Mouse (Mus musculus): ENCODE data around the gene Vpreb2.
"Not testable (repeated sequence)": the region's sequence is repeated elsewhere in the genome, so short reads cannot be mapped to it uniquely, and the experiment has no call there.

The Vpreb2 gene

DNA sequence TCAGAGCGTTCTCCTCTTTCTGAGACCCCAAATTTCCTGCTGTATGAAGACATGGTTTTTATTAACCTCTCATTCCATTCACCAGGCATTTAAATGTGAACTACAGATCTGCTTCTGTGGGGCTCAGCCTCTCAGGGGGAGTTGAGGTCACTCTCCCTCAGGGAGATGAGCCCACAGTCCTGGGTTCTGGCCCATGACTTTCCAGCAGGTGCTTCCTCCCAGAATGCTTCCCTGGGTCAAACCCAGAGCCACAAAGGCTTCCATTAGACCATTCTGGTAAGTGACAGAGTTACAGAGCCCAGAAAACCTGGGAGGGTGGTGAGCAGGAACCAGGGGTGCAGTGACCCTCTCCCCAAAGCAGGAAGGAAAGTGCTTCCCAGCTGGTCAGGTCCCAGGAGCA lies at the start of gene Vpreb2:
Gene Vpreb2, plus strand, starts transcription at position 301 of the 400 bp plus-strand sequence.
- DNase-seq (ENCODE audit: low spot score): no peak

DNA sequence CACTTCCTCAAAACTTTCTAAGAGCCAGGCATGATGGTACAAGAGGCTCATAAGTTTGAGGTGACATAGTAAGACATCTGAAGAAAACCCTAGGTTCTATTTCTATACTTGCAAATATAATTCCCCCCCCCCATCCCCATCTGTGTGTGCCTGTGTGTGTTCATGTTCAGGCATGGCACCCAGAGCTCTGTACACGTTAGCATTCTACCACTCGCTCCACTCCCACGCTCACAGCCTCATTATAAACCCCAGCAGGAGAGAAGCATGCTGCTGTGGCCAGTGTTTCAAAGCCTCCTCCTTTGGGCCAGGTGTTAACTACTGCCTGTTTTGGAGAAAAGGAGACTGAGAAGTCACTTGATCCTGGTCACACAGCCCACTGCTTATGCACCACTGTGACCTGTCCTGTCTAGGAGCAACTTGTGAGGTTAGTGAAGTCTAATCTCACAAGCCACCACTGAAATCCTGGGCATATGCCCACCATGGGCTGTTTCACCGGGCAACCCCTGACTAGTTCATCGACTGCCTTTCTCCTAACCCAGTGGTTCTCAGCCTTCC lies 48.2 kb upstream of the Vpreb2 start:
- DNase-seq (ENCODE audit: low spot score): no peak

DNA sequence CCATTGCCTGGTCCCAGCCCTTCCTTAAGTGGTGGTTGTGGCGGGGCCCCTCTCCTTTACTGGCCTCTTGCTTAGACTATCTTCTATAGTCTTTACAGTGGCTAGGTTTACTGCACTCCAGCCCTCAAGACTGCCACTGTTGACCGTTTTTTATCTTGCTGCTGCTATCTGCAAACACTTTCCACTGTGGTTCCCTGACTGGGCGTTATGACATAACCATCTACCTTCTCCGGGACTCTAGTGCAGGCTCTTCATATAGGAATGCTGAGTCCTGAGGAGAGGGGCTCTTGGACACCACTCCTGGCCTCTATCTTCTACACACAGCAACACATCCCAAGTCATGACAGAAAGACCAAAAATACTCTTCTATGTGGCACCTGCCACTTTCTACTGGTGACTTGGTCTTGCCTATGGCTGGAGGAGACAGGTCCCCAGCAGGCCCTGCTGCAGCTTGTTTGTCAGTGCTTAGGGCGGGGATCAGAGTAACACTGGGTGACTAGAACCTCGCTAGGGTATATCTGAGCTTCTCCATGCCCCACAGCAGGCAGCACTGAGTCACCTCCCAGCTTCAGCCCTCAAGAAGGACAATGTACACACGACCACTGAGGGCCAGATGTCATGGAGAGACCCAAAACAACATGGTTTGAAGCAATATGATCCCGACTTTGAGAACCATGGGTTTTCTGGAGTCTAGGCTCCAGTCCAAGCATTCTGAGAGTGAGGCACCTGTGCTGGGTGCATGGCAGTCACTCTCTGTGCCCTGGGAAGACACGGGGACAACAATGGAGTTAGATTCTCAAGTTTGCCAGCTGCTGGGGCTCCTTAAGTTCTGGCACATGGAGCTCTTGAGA lies 46.4 kb upstream of the Vpreb2 start:
- no peak for DNase-seq (ENCODE audit: low spot score)

DNA sequence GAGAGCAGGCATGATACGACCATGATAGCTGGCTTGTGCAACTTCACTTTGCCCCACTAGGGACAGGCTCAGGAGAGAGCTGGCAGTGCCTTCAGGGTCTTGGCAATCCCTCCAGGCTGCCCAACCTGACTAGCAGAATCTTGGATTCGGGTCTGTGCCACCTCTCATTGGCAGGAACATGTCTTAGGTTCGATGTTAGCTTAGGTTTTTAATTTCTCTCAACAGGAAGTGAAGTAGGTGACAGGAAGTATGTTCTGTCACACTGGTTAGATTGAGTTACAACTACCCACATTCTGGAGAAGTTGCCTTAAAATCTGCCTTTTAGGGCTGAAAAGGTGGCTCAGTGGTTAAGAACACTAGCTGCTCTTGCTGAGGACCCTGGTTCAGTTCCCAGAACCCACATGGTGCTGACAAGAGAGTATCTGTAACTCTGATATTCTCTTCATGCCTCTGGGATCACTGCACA lies 45.8 kb upstream of the Vpreb2 start:
- no peak for DNase-seq (ENCODE audit: low spot score)

DNA sequence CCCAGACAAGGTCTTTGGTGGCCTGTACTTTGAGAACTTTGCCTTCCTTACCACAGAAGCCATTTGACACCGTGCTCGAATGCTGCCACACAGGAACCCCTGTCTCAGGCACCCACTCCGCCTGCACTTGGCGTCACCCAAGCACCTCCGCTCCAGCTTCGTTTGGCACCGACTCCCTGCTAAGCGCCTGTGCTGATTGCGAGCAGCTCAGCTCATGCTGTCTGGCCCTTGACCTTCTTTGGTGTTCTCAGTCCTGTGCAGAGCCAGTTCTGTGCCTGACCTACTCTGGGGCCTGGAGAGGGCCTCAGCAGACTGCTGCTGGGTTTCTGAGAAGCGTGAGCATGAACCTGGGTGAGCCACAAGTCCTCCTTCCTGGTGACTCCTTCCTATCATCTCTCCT lies 43.5 kb upstream of the Vpreb2 start:
- no peak for DNase-seq (ENCODE audit: low spot score)

DNA sequence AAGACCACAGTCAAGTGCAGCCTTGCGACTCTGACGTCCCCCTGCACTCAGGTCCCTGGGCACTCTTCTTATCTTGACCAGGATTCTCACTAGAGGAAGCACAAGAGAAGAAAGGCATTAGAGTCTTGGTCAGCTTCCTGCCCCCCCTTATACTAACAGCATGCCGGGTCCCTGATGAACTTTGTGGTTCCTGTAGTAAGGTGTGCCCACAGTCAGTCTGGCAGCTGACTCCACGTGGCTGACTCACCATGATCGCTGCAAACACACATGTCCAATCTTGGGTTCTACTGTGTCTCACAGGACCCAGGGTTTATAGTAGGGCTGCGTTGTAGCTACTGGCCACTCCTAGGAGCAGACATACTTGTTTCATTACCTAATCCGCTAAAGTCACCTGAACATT lies 42.0 kb upstream of the Vpreb2 start:
- no peak for DNase-seq (ENCODE audit: low spot score)

DNA sequence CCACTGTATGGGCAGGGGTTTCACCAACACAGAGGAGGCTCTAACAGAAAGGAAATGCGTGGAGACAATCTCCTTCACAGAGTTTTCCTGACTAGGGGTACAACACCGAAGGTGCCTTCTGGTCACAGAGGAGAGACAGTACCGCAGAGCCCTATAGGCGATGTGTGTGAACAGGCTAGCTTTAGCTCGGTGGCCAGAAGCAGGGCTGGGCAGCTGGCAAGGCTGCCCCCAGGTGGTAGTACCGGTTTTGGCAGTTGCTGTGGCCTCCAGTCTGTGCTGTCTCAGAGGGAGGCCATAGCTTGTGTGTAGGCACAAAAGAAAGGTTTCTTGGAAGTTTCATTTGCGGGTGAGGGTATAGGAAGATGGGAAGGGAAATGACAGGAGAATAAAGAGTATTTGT lies 41.4 kb upstream of the Vpreb2 start:
- no peak for DNase-seq (ENCODE audit: low spot score)

DNA sequence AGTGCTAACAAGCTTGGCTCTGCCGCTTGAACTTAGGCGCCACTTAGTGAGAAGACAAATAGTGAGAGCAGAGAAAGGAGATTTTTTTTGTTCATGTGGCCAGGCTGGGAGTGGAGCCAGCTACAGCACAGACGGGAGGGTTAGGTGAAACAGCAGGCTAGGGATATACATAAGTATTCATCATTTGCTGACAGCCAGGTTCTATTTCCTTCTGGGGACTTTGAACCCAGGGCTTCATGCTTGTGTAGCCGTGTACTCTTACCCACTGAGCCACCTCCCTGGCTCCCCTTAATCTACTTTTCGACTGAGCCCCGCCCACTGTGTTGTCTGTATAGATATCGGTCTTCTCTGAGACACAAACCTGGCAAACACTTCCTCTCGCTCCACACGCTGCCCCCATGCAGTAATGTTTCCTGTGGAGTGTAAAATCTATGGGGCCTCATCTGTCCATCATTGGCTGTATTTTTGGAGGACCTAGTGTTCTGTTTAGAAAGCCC lies 40.9 kb upstream of the Vpreb2 start:
- DNase-seq (ENCODE audit: low spot score): no peak

DNA sequence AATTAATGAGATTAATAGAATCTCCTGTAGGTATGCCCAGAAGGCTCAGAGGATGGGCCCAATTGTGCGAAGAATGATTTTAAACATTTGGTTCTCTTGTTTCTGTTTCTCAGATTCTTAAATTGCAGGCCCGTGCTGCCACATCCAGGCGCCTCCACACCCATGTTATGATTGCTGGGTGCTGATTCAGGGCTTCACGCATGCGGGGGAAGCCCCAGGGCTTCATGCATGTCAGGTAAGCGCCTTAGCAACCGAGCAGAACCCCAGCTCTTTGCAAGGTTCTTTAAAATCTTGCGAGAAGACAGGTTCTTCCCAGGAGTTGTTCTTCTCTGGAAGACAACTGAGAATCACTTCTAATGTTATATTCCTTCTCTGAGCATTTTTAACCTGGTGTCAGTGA lies 36.8 kb upstream of the Vpreb2 start:
- no peak for DNase-seq (ENCODE audit: low spot score)

DNA sequence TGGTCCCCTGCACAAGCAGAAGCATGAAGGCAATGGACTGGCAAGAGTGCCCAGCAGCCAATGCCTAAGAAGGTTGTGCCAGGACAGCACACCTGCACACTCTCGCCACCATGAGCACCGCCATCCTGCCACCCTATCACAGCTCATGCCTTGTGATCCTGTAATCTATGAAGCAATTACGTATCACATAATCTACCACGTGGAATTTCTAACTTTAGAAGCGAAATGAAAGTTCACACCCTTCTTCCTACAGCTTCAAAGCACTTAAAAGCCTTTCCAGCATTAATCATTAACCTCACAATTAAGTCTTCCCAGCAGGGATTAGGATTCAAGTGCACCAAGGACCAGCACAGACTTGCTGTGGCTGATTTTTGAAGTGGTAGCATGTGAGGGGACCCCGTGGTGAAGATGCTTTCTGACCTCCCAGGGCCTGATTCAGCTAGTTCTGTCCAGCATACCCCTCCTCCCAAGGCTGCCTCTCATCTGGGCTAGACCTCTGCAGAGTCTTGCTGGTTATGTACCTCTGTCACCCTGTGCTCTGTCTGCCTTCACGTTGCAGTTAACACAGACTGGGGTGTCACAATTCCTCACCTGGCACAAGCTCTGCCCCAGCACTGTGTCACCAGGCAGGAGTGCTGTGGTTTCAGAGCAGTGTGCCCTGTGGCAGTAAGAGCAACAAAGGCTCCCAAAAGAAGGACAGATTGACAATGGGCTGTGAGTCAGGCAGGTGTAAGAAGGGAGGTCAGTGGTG lies 35.0 kb upstream of the Vpreb2 start:
- no peak for DNase-seq (ENCODE audit: low spot score)

DNA sequence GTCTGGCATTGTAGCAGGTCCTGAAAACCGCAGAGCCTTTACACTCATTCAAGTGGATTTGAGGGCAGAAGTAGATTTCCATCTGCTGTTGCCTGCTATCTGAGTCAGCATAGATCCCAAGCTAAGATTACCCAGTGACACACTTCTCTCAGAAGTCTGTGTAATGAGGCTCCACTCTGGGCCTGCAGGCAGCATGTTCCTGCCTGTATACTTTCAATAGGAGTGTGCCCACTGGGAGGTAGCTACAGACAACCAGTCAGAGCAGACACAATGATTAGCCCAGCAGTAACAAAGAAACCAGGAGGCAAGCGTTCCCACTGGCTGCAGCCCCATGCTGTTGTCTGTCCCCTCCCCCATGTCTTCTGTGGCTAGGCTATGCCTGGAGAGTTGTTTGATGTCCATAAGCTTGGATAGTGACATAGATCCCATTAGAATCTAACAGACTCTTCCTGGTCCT lies 30.8 kb upstream of the Vpreb2 start:
- DNase-seq (ENCODE audit: low spot score): no peak

DNA sequence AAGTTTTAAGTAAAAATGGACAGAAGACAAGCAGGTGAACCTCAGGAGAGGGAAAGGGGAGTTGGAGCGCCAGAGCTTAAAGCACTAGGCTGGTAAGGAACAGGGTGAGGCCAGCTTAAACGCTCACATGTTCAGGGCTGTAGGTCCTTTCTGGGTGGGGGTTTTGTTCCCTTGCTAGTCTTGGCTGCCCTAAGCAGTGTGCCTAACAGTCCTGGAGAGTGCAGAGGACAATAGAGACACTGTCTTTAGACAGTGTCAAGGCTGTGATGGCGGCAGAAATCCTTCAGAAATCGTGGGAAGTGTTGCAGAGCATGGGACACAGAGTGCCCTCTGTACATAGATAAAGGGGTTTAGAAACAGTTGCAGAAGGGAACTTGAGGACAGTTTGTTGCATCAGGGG lies 30.2 kb upstream of the Vpreb2 start:
- peak; percentile 80 for DNase-seq (ENCODE audit: low spot score)

DNA sequence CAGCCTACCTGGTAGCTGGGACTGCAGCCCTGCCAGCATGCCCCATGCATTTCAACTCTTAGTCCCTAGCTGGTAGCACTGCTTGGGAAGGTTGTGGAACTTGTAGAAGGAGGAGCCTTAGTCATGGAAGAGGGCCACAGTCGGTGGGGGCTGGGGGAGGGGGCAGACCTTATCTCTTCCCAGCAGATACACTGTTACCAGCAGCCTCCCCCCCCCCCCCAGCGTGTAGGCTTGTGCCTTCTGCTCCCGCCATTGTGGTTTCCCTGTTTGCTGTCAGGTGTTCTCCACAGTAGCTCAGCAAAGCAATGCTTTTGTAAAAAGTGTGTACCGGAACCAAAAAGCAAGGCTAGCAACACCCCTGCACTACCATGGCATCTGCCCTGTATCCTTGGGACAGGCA lies 28.6 kb upstream of the Vpreb2 start:
- no peak for DNase-seq (ENCODE audit: low spot score)

DNA sequence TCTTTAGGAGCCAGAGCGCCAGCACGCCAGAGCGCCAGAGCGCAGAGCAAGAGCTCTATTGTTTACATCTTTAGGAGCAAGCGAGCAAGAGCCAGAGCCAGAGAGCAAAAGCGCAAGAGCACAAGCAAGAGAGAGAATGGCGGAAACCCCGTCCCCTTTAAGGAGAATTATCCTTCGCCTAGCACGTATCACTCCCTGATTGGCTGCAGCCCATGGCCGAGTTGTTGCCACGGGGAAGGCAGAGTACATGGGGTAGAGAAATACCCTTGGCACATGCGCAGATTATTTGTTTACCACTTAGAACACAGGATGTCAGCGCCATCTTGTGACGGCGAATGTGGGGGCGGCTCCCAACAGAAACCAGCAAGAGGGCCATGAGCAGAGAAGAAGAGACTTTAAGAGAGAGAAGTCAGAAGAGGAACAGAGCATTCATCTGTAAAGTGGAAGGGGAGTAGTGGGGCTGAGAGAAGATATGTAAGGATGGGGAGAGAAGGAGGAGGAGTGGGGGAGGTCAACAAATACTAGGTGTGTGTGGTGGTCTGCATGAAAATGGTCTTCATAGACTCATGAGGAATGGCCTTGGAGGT lies 24.1 kb upstream of the Vpreb2 start:
- not testable (repeated sequence) for DNase-seq (ENCODE audit: low spot score)

DNA sequence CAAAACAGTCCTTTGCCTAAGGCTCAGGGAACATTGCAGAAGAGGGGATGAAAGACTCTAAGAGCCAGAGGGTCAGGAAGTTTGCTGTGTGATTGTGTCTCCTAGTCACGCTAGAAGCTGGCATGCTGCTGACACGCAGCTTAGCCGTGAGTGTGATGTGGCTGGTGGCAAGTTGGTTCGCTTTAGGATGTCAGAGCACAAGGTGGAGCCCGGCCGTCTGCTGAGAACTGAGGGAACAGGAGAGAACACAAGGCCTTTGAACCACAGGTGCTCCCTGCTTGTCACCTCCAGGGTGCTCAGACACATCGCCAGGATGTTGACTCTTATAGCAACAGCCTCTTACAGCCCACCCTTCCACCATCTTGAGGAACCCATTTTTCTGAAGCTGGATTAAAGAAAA lies 18.1 kb upstream of the Vpreb2 start:
- no peak for DNase-seq (ENCODE audit: low spot score)

DNA sequence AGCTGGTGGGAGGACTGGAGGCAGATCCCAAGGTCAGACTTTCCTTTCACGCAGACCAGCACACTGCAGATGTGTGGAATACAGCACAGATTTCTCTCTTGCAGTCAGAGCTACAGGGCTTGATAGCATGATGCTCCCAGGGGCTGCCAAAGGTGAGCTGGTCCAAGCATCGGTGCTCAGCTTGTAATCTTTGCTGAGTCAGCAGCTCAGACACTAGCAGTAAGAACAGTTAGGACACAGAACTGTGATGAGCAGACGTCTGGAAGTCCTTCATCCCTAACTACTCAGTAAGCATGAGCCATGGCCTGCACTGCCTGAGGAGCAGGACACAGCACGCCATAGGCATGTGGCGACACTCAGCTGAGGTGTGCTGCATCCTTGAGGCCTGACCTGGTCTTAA lies 8.4 kb upstream of the Vpreb2 start:
- DNase-seq (ENCODE audit: low spot score): no peak

DNA sequence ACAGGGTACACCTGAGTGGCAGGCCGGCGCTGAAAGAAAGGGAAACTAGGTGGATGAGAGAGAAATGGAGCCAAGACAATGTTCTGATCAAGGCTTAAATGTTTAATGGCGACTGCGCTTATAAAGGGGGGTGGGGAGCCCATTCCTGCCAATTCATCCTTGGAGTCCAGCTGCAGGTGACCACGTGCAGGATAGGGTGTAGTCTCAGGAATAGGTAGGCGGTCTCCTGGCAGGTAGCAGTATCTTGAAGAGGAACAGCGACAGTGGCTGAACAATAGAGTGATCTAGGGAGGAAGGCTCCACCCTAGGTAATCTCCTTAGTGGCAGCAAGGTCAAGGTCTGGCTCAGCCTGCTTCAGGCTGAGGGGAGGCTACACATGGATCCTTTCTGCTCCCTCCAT lies 2.4 kb upstream of the Vpreb2 start:
- not testable (repeated sequence) for DNase-seq (ENCODE audit: low spot score)

DNA sequence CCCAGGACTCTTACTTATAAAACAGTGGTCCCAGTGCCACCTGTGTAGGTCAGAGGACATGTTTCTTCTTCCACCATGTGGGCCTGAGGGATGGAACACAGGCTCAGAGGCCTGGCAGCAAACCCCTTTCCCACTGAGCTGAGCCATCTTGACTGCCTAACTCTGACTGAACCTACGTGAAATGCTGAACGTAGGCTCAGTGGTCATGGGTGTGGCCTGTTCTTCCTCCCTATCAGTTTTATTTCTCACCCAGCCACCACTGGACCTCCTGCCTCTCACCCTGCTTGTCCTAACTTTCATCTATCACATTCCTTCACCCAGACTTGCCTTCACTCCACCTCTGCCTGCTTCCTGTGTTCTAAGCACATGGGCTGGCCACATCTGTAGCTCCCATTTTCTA lies 3.0 kb downstream of the Vpreb2 start:
- no peak for DNase-seq (ENCODE audit: low spot score)

DNA sequence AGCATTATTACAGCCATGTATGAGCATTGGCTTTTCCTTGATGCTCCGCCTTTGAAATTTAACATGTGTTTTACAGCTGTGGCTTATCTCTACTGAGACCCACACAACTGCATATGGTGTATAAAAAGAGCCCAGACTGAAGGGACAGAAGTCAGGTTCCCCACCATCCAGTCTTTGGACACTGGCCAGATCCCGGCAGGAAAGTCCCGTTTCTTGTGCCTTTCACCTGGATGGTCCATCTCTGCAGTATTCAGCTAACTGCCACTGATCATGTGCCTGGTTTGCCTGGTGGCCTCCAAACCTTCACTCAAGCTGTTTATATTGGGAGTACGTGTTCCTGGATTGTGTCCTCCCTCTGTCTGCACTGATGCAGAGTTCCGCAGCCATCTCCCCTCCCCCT lies 4.0 kb downstream of the Vpreb2 start:
- DNase-seq (ENCODE audit: low spot score): no peak

DNA sequence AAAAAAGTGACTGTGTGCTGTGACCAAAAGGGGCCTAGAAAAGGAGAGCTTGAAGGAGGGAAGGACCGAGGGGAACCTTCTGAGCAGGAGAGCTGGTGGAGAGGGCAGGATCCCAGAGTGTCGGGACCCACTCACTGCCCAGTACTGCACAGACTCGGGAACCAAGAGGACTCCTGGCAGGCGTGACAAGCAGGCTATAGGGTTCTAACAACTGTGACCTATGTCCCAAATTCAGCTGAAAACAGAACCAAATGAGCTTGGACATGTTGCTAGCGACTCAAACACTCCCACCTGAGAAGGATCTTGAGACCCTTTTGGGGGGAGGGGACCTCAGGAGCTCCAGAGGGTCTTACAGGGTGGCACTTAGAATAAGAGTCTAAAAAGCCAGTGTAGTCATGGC lies 4.8 kb downstream of the Vpreb2 start:
- DNase-seq (ENCODE audit: low spot score): no peak

DNA sequence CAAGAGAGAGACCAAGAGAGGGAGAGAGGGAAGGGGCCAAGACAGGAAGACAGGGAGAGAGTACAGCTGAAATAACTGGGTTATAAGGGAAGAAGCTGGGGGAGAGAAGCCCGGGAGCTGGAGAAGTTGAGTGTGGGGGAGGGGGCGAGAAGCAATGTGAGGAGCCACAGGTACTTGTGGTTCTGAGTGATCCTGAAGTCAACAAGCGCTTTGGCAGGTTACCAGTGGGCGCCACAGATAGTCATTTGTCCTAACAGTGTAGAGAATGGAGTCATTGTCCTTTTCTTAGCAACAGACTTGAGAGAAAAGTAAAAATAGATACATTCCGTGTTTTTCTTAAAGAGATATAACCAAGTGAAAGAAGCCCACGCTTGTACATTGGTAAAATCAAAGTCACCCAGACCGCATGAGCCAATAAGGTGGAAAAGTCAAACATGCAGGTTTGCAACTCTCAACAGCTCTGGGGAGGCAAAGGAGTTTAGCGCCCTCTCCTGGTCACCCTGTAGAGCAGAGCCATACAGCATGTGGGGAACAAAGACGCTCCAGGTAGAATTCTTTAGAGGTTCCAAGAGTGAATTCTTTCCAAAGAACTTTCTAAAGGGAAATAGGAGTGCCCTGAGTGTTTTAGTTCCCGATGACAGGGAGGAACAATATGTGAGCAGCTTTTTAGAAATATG lies 6.4 kb downstream of the Vpreb2 start:
- DNase-seq (ENCODE audit: low spot score): peak; percentile 84

DNA sequence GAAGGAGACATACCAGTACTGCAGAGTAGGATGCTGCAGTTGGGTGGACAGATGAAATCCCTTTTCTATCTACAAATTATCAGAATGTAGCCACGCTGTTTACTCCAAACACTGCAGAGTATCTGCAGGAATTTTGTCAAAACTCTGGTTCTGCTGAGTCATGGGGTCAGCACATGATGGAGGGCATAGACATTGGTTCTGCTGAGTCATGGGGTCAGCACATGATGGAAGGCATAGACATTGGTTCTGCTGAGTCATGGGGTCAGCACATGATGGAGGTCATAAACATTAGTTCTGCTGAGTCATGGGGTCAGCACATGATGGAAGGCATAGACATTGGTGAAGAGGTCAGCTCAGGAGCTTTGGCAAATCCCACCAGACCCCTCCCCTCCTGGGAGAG lies 7.5 kb downstream of the Vpreb2 start:
- no peak for DNase-seq (ENCODE audit: low spot score)
